Mouse (Mus musculus): ENCODE data around the gene Rbm5. TPM values are rescaled to one million over a fixed set of nuclear protein-coding genes. Genes with fewer than 3 reads are reported as not detected.

Rbm5 gene
- polyA plus RNA-seq, 1 experiment from 2014 or later: 241 TPM

GRCm38 (mm10) chr9:107738841-107739202 lies 32.0 kb downstream of the Rbm5 start:
- Histone ChIP-seq H3K4me3 (replicated peaks; ENCODE audit: low read depth, low read length) (no peak overlapping the region), H3K9me3 (ENCODE audit: control insufficient read depth, low read length) (no peaks in the 10 kb centered on the region), H3K4me1 (ENCODE audit: control insufficient read depth, insufficient read depth, low read length) (peaks cover 29% of the 10 kb centered on the region), H3K9ac (replicated peaks; ENCODE audit: low read length) (no peak overlapping the region), H3K27ac (replicated peaks; ENCODE audit: low read depth, low read length) (peak overlapping the region; percentile 72), H3K27me3 (ENCODE audit: control insufficient read depth, insufficient read depth, low read length) (no peaks in the 10 kb centered on the region), H3K4me2 (ENCODE audit: low read length) (no peak overlapping the region), H3K36me3 (ENCODE audit: control insufficient read depth, insufficient read depth, low read length) (peaks cover 57% of the 10 kb centered on the region)
- DNase-seq (peak; percentile 64), ATAC-seq (ENCODE audit: low FRiP score, low TSS enrichment) (peak; percentile 1; the same call in 1 of the 2 replicates)
- 41% methylated on average over 4 of the region's 4 CpGs for WGBS

GRCm38 (mm10) chr9:107738020-107738840 lies 32.6 kb downstream of the Rbm5 start:
- peak; percentile 93 for DNase-seq
- H3K27me3 ChIP-seq (ENCODE audit: control insufficient read depth, insufficient read depth, low read length): no peaks in the 10 kb centered on the region
- H3K9ac ChIP-seq (replicated peaks; ENCODE audit: low read length): no peak overlapping the region
- 20% methylated on average over 7 of the region's 7 CpGs for WGBS
- H3K4me3 ChIP-seq (replicated peaks; ENCODE audit: low read depth, low read length): no peak overlapping the region
- peak overlapping the region; percentile 72 for H3K27ac ChIP-seq (replicated peaks; ENCODE audit: low read depth, low read length)
- no peaks in the 10 kb centered on the region for H3K9me3 ChIP-seq (ENCODE audit: control insufficient read depth, low read length)
- peaks cover 51% of the 10 kb centered on the region for H3K36me3 ChIP-seq (ENCODE audit: control insufficient read depth, insufficient read depth, low read length)
- H3K4me2 ChIP-seq (ENCODE audit: low read length): no peak overlapping the region
- H3K4me1 ChIP-seq (ENCODE audit: control insufficient read depth, insufficient read depth, low read length): peaks cover 29% of the 10 kb centered on the region
- ATAC-seq (ENCODE audit: low FRiP score, low TSS enrichment): peak; percentile 40; the same call in 1 of the 2 replicates

- Histone ChIP-seq H3K27ac (replicated peaks; ENCODE audit: low read depth, low read length) (peak overlapping the region; percentile 92), H3K27me3 (ENCODE audit: control insufficient read depth, insufficient read depth, low read length) (no peaks in the 10 kb centered on the region), H3K4me3 (replicated peaks; ENCODE audit: low read depth, low read length) (peak overlapping the region; percentile 4; the same call in 1 of the 2 replicates), H3K9me3 (ENCODE audit: control insufficient read depth, low read length) (no peaks in the 10 kb centered on the region), H3K36me3 (ENCODE audit: control insufficient read depth, insufficient read depth, low read length) (peaks cover 30% of the 10 kb centered on the region), H3K4me2 (ENCODE audit: low read length) (peak overlapping the region; percentile 47), H3K4me1 (ENCODE audit: control insufficient read depth, insufficient read depth, low read length) (peaks cover 34% of the 10 kb centered on the region), H3K9ac (replicated peaks; ENCODE audit: low read length) (peak overlapping the region; percentile 36; the same call in 1 of the 2 replicates)
- WGBS: under 1% methylated on average over 7 of the region's 7 CpGs
- ATAC-seq (ENCODE audit: low FRiP score, low TSS enrichment): no peak
- DNase-seq: peak; percentile 66
Observed at GRCm38 (mm10) chr9:107736185-107736485, 34.7 kb downstream of the Rbm5 start.

DNA sequence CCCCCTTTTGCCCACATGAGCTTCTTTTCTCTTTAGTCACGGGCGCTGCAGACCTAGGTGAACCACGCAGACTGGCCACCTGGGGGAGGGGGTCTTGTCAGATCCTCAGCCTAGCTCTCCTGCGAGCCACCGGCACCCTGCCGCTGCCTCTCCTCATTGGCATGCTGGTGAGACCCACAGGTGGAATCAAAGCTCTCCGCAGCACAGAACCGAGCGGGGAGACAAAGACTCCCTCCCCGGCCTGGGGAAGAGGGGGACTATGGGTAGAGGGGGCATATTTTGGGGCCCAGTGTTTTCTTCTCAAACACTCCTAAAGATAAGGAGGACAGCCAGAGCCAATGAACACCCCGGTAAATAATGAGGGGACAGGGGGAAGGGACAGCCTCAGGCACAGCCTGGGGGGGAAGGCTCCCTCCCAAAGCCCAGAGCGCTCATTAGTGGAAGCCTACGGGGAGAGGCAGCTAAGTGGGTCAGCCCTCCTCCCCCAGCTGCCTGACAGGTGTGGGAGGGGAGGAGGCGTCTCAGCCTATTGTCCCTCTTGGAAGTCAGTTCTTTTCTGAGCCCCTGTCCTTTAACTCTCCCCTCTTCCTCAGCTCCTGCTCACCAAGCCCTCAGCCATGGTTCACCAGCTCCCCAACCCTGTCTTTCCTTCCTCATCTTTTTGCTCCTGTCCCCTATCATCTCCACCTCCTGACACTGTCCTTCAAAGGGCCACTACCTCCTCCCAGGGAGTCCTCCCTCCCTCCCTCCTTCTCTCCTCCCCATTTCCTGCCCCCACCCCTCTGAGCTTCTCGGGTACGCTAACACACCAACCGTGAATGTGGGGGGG lies 35.2 kb downstream of the Rbm5 start:
- peak; percentile 59; the same call in 1 of the 2 replicates for ATAC-seq (ENCODE audit: low FRiP score, low TSS enrichment)
- no peaks in the 10 kb centered on the region for H3K27me3 ChIP-seq (ENCODE audit: control insufficient read depth, insufficient read depth, low read length)
- no peaks in the 10 kb centered on the region for H3K9me3 ChIP-seq (ENCODE audit: control insufficient read depth, low read length)
- H3K27ac ChIP-seq (replicated peaks; ENCODE audit: low read depth, low read length): peak overlapping the region; percentile 92
- peaks cover 24% of the 10 kb centered on the region for H3K36me3 ChIP-seq (ENCODE audit: control insufficient read depth, insufficient read depth, low read length)
- peak; percentile 78 for DNase-seq
- WGBS: under 1% methylated on average over 17 of the region's 17 CpGs
- peak overlapping the region; percentile 4; the same call in 1 of the 2 replicates for H3K4me3 ChIP-seq (replicated peaks; ENCODE audit: low read depth, low read length)
- H3K9ac ChIP-seq (replicated peaks; ENCODE audit: low read length): peak overlapping the region; percentile 36
- peak overlapping the region; percentile 47 for H3K4me2 ChIP-seq (ENCODE audit: low read length)
- peaks cover 40% of the 10 kb centered on the region for H3K4me1 ChIP-seq (ENCODE audit: control insufficient read depth, insufficient read depth, low read length)

GRCm38 (mm10) chr9:107734567-107734971 lies 36.2 kb downstream of the Rbm5 start:
- DNase-seq (peak; percentile 58), ATAC-seq (ENCODE audit: low FRiP score, low TSS enrichment) (peak; percentile 14; the same call in 1 of the 2 replicates)
- Histone ChIP-seq H3K4me2 (ENCODE audit: low read length) (peak overlapping the region; percentile 47), H3K9ac (replicated peaks; ENCODE audit: low read length) (0 out of 2 replicates have a peak overlapping the region, but pooled peaks have one; percentile 36), H3K27ac (replicated peaks; ENCODE audit: low read depth, low read length) (peak overlapping the region; percentile 92), H3K9me3 (ENCODE audit: control insufficient read depth, low read length) (no peaks in the 10 kb centered on the region), H3K36me3 (ENCODE audit: control insufficient read depth, insufficient read depth, low read length) (peaks cover 14% of the 10 kb centered on the region), H3K27me3 (ENCODE audit: control insufficient read depth, insufficient read depth, low read length) (no peaks in the 10 kb centered on the region), H3K4me3 (replicated peaks; ENCODE audit: low read depth, low read length) (no peak overlapping the region), H3K4me1 (ENCODE audit: control insufficient read depth, insufficient read depth, low read length) (peaks cover 49% of the 10 kb centered on the region)
- 11% methylated on average over 7 of the region's 7 CpGs for WGBS

GRCm38 (mm10) chr9:107729709-107730108 lies 41.1 kb downstream of the Rbm5 start:
- DNase-seq (peak; percentile 93), ATAC-seq (ENCODE audit: low FRiP score, low TSS enrichment) (peak; percentile 32; the same call in 1 of the 2 replicates)
- H3K4me3 ChIP-seq (replicated peaks; ENCODE audit: low read depth, low read length): no peak overlapping the region
- H3K9ac ChIP-seq (replicated peaks; ENCODE audit: low read length): no peak overlapping the region; the same call in 1 of the 2 replicates
- H3K4me1 ChIP-seq (ENCODE audit: control insufficient read depth, insufficient read depth, low read length): peaks cover 56% of the 10 kb centered on the region
- H3K36me3 ChIP-seq (ENCODE audit: control insufficient read depth, insufficient read depth, low read length): no peaks in the 10 kb centered on the region
- peak overlapping the region; percentile 91 for H3K27ac ChIP-seq (replicated peaks; ENCODE audit: low read depth, low read length)
- WGBS: 9% methylated on average over 3 of the region's 3 CpGs
- H3K9me3 ChIP-seq (ENCODE audit: control insufficient read depth, low read length): no peaks in the 10 kb centered on the region
- H3K4me2 ChIP-seq (ENCODE audit: low read length): peak overlapping the region; percentile 26; the same call in 1 of the 2 replicates
- H3K27me3 ChIP-seq (ENCODE audit: control insufficient read depth, insufficient read depth, low read length): no peaks in the 10 kb centered on the region

DNA sequence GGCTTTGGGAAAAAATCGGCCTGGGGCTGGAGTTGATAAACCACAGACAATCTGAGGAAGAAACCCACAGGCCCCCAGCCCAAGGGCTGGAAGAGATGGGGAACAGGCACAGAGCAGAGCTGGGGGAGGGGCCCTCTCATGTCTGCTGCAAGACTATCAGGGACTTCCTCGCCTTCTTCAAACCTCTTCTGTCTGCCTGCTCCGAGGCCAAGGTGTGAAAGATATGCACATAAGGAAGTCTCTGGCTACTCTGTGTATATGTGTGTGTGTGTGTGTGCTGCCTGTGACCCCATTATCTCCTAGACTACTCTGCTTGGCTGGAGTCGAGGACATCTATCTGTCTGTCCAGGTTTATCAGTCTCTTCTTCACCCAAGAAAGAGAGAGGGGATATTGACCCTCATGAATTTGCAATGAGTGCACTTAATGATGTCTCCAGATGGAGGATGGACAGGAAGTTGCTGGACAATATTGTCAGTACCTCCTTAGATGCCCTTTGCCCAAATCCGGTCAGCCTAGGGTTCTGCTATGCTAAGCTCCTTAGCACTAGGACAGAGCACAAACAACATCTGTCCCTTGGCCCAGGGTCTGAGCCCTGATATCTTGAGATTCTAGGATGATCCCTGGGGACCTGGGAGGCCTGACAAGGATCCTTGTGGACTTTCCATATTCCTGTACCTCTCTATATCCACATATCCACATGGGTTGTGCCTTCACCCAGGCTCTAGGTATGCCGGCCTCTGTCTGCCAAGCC lies 41.7 kb downstream of the Rbm5 start:
- Histone ChIP-seq H3K27ac (replicated peaks; ENCODE audit: low read depth, low read length) (peak overlapping the region; percentile 91), H3K4me3 (replicated peaks; ENCODE audit: low read depth, low read length) (no peak overlapping the region), H3K9ac (replicated peaks; ENCODE audit: low read length) (no peak overlapping the region; the same call in 1 of the 2 replicates), H3K36me3 (ENCODE audit: control insufficient read depth, insufficient read depth, low read length) (no peaks in the 10 kb centered on the region), H3K9me3 (ENCODE audit: control insufficient read depth, low read length) (no peaks in the 10 kb centered on the region), H3K4me1 (ENCODE audit: control insufficient read depth, insufficient read depth, low read length) (peaks cover 57% of the 10 kb centered on the region), H3K27me3 (ENCODE audit: control insufficient read depth, insufficient read depth, low read length) (no peaks in the 10 kb centered on the region), H3K4me2 (ENCODE audit: low read length) (peak overlapping the region; percentile 26; the same call in 1 of the 2 replicates)
- DNase-seq (peak; percentile 8), ATAC-seq (ENCODE audit: low FRiP score, low TSS enrichment) (no peak; the same call in 1 of the 2 replicates)
- WGBS: 61% methylated on average over 6 of the region's 6 CpGs

- H3K27ac ChIP-seq (replicated peaks; ENCODE audit: low read depth, low read length): peak overlapping the region; percentile 67
- DNase-seq (peak; percentile 72), ATAC-seq (ENCODE audit: low FRiP score, low TSS enrichment) (no peak)
- H3K4me2 ChIP-seq (ENCODE audit: low read length): no peak overlapping the region
- H3K9me3 ChIP-seq (ENCODE audit: control insufficient read depth, low read length): no peaks in the 10 kb centered on the region
- no peak overlapping the region for H3K9ac ChIP-seq (replicated peaks; ENCODE audit: low read length)
- WGBS: 49% methylated on average over 3 of the region's 3 CpGs
- no peak overlapping the region for H3K4me3 ChIP-seq (replicated peaks; ENCODE audit: low read depth, low read length)
- H3K4me1 ChIP-seq (ENCODE audit: control insufficient read depth, insufficient read depth, low read length): peaks cover 78% of the 10 kb centered on the region
- no peaks in the 10 kb centered on the region for H3K27me3 ChIP-seq (ENCODE audit: control insufficient read depth, insufficient read depth, low read length)
- H3K36me3 ChIP-seq (ENCODE audit: control insufficient read depth, insufficient read depth, low read length): no peaks in the 10 kb centered on the region
Observed at GRCm38 (mm10) chr9:107727041-107727440, 43.8 kb downstream of the Rbm5 start.

Measured in midbrain, embryonic 14.5 days (tissue).